Mouse (Mus musculus): ENCODE data around the gene Kif6.

Kif6 gene

DNA sequence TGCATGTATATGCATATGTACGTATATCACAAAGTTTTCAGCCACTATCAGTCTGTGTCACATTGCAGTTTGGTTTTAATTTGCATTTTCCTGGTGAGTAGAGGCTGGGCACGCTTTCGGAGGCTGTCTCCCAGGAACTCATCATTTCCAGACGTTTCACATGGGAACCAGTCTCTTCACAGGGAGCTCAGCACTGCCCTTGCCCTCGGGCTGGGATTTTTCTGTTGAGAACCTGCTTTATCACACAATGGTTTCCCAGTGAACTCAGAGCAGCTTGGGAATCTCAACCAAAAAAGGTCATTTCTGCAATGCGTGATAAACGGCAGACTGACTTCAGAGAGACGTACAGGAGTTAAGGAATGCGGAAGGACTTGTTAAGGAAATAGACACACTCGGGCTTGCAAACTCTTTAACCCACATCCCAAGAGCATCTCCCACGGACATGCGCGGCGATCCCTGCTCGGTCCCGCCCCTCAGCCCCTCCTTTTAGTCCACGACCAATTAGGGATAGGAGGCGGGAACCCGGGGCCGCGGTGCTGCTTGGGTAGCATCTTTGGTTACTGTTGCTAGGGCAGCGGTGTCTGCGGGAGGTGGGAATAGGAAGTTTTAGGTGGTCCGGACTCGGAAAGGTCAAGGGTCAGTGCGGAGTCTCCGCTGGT lies at the start of gene Kif6:
TSS of gene Kif6 (plus strand) at position 560 of the 659 bp plus-strand sequence.
- peak; percentile 97 for ATAC-seq (ENCODE audit: insufficient number of reproducible peaks, low FRiP score, low TSS enrichment)

DNA sequence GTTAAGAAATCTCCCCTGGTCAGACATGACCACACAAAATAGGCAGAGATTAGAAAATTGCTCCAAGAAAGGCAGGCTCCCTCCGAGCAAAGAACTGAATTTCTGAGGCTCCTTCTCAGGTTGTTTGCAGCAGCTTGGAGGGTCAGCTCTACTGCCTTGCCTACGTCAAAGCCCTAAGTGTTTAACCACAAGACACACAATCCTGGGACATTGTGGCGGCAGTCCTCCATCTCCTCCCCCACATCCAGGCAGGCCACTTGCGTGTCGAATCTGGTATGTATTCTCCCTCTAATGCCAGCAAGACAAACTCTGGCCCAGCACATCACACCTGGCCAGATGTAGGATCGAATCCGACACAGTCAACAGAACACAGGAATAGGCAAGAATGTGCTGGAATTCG lies 46.2 kb upstream of the Kif6 start:
- no peak for ATAC-seq (ENCODE audit: insufficient number of reproducible peaks, low FRiP score, low TSS enrichment)

DNA sequence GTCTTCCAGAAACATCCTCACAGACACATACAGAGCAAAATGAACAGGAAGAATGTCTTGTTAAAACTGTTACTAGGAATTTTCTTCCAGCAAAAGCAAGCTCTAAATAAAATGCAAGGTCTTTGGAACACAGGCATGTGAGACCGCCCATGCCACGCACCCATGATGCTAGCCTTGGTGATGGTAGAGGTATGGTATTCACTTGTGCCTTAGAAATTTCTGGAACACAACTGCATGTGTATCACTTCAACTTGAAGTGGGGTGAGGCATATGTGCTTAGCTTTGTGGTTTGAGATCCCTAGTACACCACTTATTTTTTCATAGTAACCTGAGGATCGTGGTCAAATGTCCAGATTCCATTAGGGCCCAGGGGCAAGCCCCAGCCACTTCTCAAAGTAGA lies 37.6 kb upstream of the Kif6 start:
- no peak for ATAC-seq (ENCODE audit: insufficient number of reproducible peaks, low FRiP score, low TSS enrichment)

DNA sequence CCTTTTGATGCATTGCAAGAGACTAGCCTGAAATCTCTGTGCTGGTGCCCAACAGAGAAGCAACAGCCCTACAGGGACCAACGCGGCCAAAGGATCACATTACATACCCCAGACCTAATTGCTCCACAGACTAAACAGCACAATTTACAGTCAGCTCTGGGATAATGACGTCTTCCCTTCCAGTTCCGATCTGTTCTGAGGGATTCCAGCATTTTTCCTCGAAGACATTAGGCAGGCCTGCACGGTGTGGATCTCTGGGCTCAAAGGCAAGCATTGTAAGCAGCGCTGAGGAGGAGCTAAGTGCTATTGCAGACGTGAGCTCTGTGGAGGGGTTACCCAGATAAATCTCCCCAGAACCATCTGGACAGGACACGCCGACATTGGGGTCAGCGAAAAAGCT lies 32.5 kb upstream of the Kif6 start:
- ATAC-seq (ENCODE audit: insufficient number of reproducible peaks, low FRiP score, low TSS enrichment): no peak

DNA sequence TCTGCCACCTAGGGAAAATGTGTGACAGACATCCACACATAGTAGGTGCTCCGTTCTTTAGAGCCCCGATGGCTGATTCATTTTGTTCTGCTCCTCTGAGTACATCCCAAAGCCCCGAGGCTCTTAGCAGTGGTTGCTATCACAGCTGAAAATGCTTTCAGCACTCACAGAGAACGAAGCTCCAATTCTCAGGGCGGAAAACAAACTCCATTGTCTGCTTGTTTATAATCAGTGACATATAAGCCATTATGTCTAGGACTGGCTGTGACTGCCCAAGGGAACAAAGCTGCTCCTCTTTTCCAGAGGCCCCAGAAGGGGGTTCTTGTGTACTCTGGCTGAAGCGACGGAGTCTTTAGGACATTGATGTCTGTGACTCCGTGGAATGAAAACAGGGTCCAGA lies 24.9 kb upstream of the Kif6 start:
- ATAC-seq (ENCODE audit: insufficient number of reproducible peaks, low FRiP score, low TSS enrichment): no peak

DNA sequence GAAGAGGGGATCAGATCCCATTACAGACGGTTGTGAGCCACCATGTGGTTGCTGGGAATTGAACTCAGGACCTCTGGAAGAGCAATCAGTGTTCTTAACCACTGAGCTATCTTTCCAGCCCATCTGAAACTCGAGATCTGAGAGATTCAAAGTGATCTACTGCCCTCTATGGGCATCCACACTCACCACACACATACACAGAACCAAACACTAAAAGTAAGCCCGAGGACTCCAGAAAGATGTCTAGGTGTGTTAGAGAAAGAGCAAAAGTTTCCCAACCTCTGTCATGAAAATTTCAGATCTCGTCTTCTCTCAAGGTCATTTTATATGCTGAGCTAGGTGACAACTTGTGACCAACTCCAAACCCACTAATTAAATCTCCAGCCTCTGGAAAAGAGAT lies 9.5 kb upstream of the Kif6 start:
- ATAC-seq (ENCODE audit: insufficient number of reproducible peaks, low FRiP score, low TSS enrichment): no peak

DNA sequence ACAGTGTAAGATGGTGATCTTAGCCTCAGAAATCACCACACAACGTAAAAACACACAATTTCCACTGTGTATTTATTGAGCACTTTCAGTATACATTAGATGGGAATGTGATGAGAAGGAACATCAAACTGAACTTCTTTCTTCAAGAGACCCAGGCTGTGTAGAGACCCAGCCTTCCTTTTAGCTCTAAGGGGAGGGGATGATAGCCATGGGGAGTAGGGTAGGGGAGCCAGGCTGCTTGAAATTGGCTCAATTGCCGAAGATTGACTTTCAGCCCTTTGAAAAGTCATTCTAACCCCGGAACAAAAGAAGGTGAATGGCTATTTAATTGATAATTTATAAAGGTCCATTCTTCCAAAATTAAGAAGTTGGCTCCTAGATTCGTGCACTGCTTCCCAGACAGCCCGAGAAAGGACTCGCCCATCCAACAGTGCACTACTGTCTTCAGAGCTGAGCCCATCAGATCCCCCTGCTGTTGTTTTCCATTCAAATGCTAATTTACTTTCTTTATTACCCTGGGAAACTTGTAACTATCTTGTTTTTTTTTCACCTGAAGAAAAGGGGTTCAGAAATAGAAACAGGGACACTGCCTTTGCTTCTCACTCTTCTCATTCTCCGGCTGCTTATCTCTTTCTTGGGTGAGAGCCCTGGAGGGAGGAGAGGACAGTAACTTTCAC lies 7.4 kb upstream of the Kif6 start:
- no peak for ATAC-seq (ENCODE audit: insufficient number of reproducible peaks, low FRiP score, low TSS enrichment)

DNA sequence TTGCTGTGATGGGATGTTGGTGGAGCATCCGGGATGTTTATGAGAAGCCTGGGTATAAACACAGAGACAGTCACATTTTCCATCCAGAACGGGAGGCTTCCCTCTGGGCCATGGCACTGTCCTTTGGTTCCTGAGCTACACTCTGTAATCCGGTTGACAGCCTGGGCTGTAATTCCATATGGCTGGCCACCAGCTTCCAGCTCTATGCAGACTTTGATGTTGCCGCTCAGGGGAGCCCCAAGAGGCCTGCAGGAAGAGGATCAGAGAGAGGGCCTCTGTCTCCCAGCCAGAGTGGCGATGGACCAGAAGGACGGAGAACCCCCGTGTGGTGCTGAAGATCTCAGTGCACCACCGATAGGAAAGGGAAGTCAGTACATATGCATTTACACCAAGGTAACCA lies 4.6 kb upstream of the Kif6 start:
- no peak for ATAC-seq (ENCODE audit: insufficient number of reproducible peaks, low FRiP score, low TSS enrichment)

DNA sequence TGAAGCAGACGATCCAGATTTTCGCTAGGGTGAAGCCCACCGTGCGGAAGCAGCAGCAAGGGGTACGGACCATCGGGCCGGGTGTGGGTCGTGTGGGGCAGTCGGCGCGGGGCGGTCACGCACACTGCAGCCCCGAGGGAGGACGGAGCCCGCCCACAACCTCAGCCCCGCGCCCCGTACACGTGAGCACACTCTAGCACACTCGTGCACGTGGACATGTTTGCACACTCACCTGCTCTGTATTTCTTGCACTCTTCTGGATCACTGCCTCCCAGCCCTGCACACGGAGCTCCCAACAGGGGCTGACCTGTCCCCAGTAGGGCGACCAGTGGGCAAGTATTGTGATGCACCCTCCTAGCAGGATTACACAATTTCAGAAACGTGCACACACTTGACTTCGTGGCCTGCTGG lies 310 bp downstream of the Kif6 start:
- peak; percentile 45 for ATAC-seq (ENCODE audit: insufficient number of reproducible peaks, low FRiP score, low TSS enrichment)

DNA sequence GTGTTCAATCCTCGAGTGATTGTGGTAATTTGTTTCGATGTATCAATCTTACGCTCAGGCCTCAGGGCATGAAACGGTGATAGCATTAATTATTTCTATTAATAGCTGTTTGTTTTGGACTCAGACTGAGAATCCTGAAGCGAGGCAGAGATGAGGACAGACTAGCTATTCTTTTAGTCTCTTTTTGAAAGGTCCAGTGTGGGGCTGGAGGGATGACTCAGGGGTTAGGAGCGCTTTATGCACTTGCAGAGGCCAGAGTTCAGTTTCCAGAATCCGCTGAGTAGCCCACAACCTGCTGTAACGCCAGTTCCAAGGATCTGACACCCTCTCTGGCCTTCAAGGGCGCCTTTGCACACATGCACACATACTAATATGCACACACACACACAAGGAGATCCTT lies 9.6 kb downstream of the Kif6 start:
- no peak for ATAC-seq (ENCODE audit: insufficient number of reproducible peaks, low FRiP score, low TSS enrichment)

DNA sequence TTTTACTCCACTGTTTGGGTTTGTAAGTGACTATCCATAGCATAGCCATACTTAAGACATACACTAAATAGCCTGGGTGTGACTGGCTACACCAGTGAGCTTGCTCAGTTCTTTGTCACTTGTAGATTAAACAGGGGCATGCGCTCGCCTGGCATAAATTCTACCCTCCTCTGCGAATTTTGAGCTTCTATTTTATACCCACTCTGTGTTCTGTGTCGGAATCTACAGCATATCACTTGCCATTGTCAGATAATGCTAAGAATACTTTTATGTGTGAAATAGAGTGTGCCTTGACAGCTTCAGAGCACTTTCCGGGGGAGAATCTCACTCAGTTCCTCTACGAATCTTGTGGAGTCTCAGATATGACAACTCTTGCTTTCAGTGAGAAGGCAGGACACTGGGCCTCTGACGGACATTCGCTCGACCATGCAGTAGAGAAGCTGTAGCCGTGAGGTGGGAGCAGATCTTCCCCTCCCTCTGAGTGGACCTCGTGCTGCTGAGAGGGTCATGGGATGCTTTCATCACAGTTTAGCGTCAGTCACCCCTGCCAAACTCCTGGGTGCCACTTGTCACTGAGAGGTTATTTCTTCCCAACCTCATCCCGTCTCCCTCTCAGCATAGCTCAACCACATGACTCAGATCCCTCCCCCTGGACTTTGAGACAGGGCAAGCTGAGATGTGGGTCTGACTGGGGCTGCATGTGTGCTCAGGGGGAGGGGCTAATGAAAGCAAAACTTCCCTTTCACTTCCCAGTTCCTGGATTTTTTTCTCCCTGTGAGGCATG lies 12.3 kb downstream of the Kif6 start:
- ATAC-seq (ENCODE audit: insufficient number of reproducible peaks, low FRiP score, low TSS enrichment): no peak

DNA sequence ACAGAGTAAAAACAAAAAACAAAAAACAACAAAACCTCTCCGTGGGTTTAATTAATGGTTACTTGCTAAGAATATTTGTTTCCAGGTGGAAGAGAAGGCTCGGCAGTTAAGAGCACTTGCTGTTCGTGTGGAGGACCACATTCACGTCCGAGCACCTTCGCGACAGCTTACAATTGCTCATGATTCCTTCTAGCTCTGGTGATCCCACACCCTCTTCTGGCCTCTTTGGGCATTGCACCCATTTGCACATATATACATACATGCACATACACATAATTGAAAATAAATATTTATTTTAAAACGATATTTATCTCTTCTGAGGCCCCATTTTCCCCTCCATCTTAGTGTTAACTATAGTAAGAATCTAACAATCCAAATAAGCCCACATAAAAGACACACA lies 13.9 kb downstream of the Kif6 start:
- ATAC-seq (ENCODE audit: insufficient number of reproducible peaks, low FRiP score, low TSS enrichment): no peak

DNA sequence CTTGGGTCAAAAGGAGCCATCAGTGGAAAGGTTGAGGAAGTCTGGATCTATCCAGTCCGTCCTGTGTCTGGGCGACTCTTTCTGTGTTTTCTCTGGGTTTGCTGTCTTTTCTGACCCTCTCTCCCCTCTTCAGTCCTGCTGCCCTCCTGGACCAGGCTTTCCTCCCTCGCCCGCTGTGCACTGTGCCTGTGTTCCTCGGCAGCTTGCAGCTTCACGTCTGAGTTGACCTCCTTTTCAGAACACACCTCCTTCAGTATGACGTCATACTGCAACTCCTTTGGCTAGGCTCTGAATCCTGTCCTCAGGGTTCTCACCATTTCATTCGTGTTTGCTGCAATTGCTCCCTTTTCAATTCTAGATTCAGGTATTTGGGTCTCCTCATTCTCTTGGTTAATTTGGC lies 18.1 kb downstream of the Kif6 start:
- peak; percentile 72 for ATAC-seq (ENCODE audit: insufficient number of reproducible peaks, low FRiP score, low TSS enrichment)

DNA sequence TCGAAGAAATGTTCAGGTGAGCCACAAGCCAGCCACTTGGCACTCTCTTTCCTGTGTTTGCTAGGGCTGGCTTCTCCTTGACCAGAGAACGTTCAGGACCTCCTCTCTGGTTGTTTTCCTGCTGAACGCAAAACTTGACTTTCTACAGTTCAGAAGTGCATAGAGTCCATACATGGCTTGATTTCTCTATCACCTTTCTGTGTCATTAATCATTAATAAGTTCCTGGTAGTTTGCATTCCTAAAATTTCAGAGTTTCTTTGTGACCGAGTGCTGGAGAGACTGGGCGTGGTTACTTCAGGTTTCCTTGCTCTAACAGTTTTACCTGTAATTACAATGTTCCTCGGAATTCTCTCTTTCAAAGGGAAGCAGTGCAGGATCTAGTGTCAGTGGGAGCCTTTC lies 27.0 kb downstream of the Kif6 start:
- ATAC-seq (ENCODE audit: insufficient number of reproducible peaks, low FRiP score, low TSS enrichment): no peak

DNA sequence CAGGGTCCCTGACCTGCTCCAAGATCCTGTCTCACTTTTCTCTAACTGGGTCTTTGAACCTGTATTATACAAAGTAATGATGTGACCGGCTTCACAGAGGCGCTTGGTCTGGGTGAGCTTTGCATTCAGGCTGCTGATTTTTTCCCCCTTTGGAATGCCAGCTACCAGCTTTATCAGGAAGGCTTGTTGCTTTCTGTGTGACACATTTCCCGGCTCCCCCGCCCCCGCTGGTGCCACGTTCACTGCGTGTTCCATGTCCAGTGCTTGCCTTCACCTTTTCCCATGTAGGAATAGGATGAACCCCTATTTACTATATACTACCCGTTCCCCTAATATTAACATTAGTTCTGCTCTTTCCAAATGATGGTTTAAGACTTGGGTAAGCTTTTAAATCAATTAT lies 27.4 kb downstream of the Kif6 start:
- ATAC-seq (ENCODE audit: insufficient number of reproducible peaks, low FRiP score, low TSS enrichment): no peak

DNA sequence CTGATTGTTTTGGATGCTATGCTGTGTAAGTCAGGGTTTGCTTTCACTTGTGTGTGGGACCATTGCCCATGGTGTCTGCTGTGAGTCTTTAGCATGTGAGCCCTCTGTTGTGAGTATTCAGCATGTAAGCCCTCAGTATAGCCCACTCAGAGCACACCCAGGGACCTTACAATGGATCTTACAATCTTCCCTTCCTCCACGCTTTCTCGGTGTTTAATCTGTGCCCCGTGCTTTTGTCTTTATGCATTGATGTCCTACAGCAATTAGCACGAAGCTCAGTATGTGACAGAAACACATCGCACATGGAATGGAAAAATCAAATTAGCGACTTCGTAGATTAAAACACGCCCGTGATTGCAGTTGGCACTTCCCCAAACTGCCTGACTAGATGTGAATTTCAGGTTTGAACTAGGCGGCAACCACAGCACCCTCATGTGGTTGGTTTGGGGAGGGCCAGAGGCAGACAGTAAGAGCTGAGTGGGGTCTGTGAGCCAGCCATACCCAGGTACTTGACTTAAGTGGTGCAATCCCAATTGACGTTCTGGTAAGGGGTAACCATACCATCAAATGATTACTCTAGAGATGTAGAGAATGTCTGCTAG lies 28.1 kb downstream of the Kif6 start:
- no peak for ATAC-seq (ENCODE audit: insufficient number of reproducible peaks, low FRiP score, low TSS enrichment)

DNA sequence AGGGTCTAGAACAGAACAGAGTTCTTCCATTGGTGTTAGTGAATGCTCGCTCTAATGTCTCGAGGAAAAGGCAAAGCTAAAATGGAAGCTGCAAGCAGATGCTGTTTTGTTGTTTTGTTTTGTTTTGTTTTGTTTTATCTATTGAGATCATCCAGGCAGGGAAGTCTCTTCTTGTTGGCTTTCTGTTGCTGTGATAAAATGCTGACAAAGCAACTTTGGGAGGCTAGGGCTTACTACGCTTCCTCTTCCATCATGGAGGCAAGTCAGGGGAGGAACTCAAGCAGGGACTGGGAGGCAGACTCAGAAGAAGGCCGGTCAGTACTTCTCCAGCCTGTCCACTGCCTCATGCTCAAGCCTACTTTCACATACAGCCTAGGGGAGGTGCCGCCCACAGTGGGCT lies 31.3 kb downstream of the Kif6 start:
- ATAC-seq (ENCODE audit: insufficient number of reproducible peaks, low FRiP score, low TSS enrichment): no peak

DNA sequence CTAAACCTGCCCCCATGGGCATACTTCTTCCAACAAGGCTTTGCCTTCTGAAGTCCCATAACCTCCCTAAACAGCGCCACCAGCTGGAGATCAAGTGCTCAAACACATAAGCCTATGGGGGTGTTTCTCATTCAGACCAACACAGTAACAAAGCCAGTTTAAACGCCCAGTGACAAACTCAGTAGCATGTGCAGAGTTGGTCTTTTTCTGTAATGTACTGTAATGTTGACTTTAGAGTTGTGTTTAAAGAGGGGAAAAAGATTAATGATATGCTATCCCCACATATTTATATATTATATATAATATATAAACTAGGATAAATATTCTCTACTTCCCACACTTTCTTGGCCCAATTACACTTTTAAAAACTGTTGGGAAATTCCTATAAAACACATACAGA lies 34.0 kb downstream of the Kif6 start:
- ATAC-seq (ENCODE audit: insufficient number of reproducible peaks, low FRiP score, low TSS enrichment): no peak

DNA sequence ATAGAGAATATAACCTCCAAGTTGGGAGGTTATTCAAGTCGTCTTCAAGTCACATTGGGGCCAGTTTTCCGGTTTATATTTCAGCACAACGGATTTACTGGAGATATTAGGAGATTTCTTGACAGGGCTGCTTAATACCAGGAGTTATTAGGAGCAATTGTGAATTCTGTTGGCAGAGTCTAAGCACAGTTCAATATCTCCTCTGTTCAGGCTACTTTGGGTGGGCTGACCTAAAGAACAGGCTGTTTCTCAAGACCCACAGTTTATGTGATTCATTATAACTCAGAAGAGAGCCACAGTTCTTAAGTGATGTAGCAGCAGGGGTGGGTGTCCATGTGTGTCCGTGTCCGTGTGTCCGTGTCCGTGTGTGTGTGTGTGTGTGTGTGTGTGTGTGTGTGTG lies 34.5 kb downstream of the Kif6 start:
- ATAC-seq (ENCODE audit: insufficient number of reproducible peaks, low FRiP score, low TSS enrichment): no peak

DNA sequence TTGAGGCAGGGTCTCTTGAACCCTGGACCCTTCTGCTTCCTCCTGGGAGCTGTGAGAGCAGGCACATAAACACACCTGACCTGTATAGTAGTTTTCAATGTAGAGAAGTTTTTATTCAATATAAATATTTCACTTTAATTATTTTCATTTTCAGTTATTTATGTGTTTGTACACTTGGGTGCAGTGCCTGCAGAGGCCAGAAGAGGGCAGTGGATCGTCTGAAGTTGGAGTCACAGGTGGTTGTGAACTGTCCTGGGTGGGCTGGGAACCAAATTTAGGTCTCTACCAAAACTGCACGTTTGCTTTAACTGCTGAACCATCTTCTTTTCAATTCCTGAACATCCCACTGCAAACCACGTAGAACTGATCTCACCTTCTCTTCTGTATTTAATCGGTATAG lies 35.4 kb downstream of the Kif6 start:
- ATAC-seq (ENCODE audit: insufficient number of reproducible peaks, low FRiP score, low TSS enrichment): no peak

DNA sequence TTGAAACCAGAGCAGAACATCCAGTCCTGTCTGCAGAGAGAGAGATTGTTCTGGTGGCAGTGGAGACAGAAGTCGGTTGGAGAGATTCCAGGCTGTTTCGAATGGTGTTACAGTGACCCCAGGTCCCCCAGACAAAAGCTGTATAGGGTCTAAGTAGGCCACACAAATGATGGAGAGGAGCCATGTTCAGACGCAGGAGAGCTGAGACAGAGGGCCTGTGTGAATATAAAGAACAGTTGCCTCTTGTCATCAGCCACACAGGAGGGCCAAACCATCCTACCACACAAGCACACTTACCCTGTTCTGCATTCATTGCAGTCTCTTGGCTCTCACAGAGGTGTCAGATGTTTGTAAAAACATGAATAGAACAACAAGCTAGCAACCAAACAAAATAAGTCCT lies 37.4 kb downstream of the Kif6 start:
- ATAC-seq (ENCODE audit: insufficient number of reproducible peaks, low FRiP score, low TSS enrichment): no peak

All from cerebellum, adult (tissue).